Mouse (Mus musculus) forebrain, embryonic 14.5 days (tissue): ENCODE results near the gene Rhob. TPM values are rescaled to one million over a fixed set of nuclear protein-coding genes. Genes with fewer than 3 reads are reported as not detected.
A peak's percentile ranks its signal among the peaks of the same experiment; 100 is the strongest.

ENCODE experiments used
- ATAC-seq: fragments of 200-750 bp; cut with Nextera tagmentation; 2 replicates; pipeline ENCODE4 v1.8.0; 2017; ENCODE audit warnings: mild to moderate bottlenecking, moderate library complexity
- DNase-seq: peaks from one replicate; pipeline ENCODE4 v3.0.0-alpha.2; 2015; ENCODE audit warnings: low spot score
- H3K27ac ChIP-seq: fragments of 300-500 bp; sonication (generic); 2 replicates; pipeline ENCODE4 v1.5.1; 2014; ENCODE audit warnings: low read depth, mild to moderate bottlenecking, control low read depth, low read length, moderate library complexity
- H3K27me3 ChIP-seq: fragments of 300-500 bp; sonication (generic); replicated peaks from 2 replicates; pipeline ENCODE4 v1.6.1; 2014; ENCODE audit warnings: low read length, control low read depth, mixed read lengths; ENCODE audit not compliant: control insufficient read depth, insufficient read depth
- H3K36me3 ChIP-seq: fragments of 300-500 bp; sonication (generic); 2 replicates; pipeline ENCODE4 v1.6.1; 2014; ENCODE audit warnings: low read length, control low read depth; ENCODE audit not compliant: control insufficient read depth, insufficient read depth
- H3K4me1 ChIP-seq: fragments of 300-500 bp; sonication (generic); 2 replicates; pipeline ENCODE4 v1.6.1; 2014; ENCODE audit warnings: antibody characterized with exemption, low read length, control low read depth; ENCODE audit not compliant: control insufficient read depth, insufficient read depth
- H3K4me2 ChIP-seq: fragments of 300-500 bp; sonication (generic); 2 replicates; pipeline ENCODE4 v1.6.1; 2014; ENCODE audit warnings: mild to moderate bottlenecking, control low read depth, low read length
- H3K4me3 ChIP-seq: fragments of 300-500 bp; sonication (generic); 2 replicates; pipeline ENCODE4 v1.5.1; 2014; ENCODE audit warnings: low read depth, low read length, control low read depth
- H3K9ac ChIP-seq: fragments of 300-500 bp; sonication (generic); 2 replicates; pipeline ENCODE4 v1.6.1; 2014; ENCODE audit warnings: mild to moderate bottlenecking, low read length, control low read depth, moderate library complexity
- H3K9me3 ChIP-seq: fragments of 300-500 bp; sonication (generic); replicated peaks from 2 replicates; pipeline ENCODE4 v1.6.1; 2016; ENCODE audit warnings: low read length, control low read depth, mixed read lengths; ENCODE audit not compliant: control insufficient read depth
- WGBS: fragments of 180-500 bp; shearing (Covaris S2); extraction: QIAGEN DNeasy Blood & Tissue Kit; methylation state at CpG from one replicate; pipeline ENCODE4 v1.1.7; 2014; 5-methylcytosine and 5-hydroxymethylcytosine counted together
- polyA plus RNA-seq: library from polyadenylated mRNA; unstranded; fragments of >200 nt; fragmentation: Nextera tagmentation; extraction: Ambion mirVana; gene quantifications from 2 replicates; pipeline ENCODE4 v1.2.1, GENCODE M21; 2014

The Rhob gene
- polyA plus RNA-seq, 1 experiment from 2014 or later, result 74.4 TPM

- no peak overlapping the region for H3K4me3 ChIP-seq
- no peak overlapping the region for H3K27ac ChIP-seq
- DNase-seq, result no peak
- no peaks in the 10 kb centered on the region for H3K4me1 ChIP-seq
- WGBS, result 83% methylated on average over 1 of the region's 1 CpGs
- no peak overlapping the region for H3K9ac ChIP-seq
- H3K27me3 ChIP-seq, result no peaks in the 10 kb centered on the region
- no peaks in the 10 kb centered on the region for H3K36me3 ChIP-seq
- no peaks in the 10 kb centered on the region for H3K9me3 ChIP-seq
- no peak for ATAC-seq
- H3K4me2 ChIP-seq, result no peak overlapping the region
Measured at GRCm38 (mm10) chr12:8534915-8535314, 35.1 kb upstream of the Rhob start.

- H3K27ac ChIP-seq, result no peak overlapping the region
- H3K4me3 ChIP-seq, result no peak overlapping the region
- H3K36me3 ChIP-seq, result no peaks in the 10 kb centered on the region
- no peak overlapping the region for H3K9ac ChIP-seq
- 89% methylated on average over 5 of the region's 5 CpGs for WGBS
- H3K4me1 ChIP-seq, result no peaks in the 10 kb centered on the region
- ATAC-seq, result no peak
- no peak for DNase-seq
- H3K27me3 ChIP-seq, result no peaks in the 10 kb centered on the region
- H3K9me3 ChIP-seq, result no peaks in the 10 kb centered on the region
- H3K4me2 ChIP-seq, result no peak overlapping the region
Measured at GRCm38 (mm10) chr12:8527770-8528169, 28.0 kb upstream of the Rhob start.

GRCm38 (mm10) chr12:8527175-8527574, 27.4 kb upstream of the Rhob start:
- H3K4me3 ChIP-seq, result no peak overlapping the region
- H3K27ac ChIP-seq, result no peak overlapping the region
- no peak overlapping the region for H3K9ac ChIP-seq
- no peak for DNase-seq
- no peaks in the 10 kb centered on the region for H3K4me1 ChIP-seq
- H3K4me2 ChIP-seq, result no peak overlapping the region
- H3K36me3 ChIP-seq, result no peaks in the 10 kb centered on the region
- H3K9me3 ChIP-seq, result no peaks in the 10 kb centered on the region
- no peaks in the 10 kb centered on the region for H3K27me3 ChIP-seq
- ATAC-seq, result no peak
- WGBS, result 72% methylated on average over 1 of the region's 1 CpGs

GRCm38 (mm10) chr12:8524062-8524461, 24.3 kb upstream of the Rhob start:
- Histone ChIP-seq H3K36me3 (no peaks in the 10 kb centered on the region), H3K9ac (no peak overlapping the region)
- WGBS, result 65% methylated on average over 5 of the region's 5 CpGs

GRCm38 (mm10) chr12:8522711-8523110, 22.9 kb upstream of the Rhob start:
- H3K27ac ChIP-seq, result no peak overlapping the region
- no peak overlapping the region for H3K4me2 ChIP-seq
- H3K9me3 ChIP-seq, result no peaks in the 10 kb centered on the region
- H3K9ac ChIP-seq, result no peak overlapping the region
- no peaks in the 10 kb centered on the region for H3K36me3 ChIP-seq
- DNase-seq (peak; percentile 4), ATAC-seq (no peak)
- H3K4me1 ChIP-seq, result no peaks in the 10 kb centered on the region
- 62% methylated on average over 2 of the region's 2 CpGs for WGBS
- no peak overlapping the region for H3K4me3 ChIP-seq
- no peaks in the 10 kb centered on the region for H3K27me3 ChIP-seq

More at GRCm38 (mm10) chr12:8524062-8524461, 24.3 kb upstream of the Rhob start:
- H3K4me3 ChIP-seq, result no peak overlapping the region
- no peak for DNase-seq
- no peaks in the 10 kb centered on the region for H3K27me3 ChIP-seq
- no peak overlapping the region for H3K4me2 ChIP-seq
- no peak overlapping the region for H3K27ac ChIP-seq
- no peaks in the 10 kb centered on the region for H3K9me3 ChIP-seq
- H3K4me1 ChIP-seq, result no peaks in the 10 kb centered on the region
- ATAC-seq, result no peak

- Histone ChIP-seq H3K4me3 (no peak overlapping the region), H3K9me3 (no peaks in the 10 kb centered on the region), H3K27me3 (no peaks in the 10 kb centered on the region), H3K4me1 (no peaks in the 10 kb centered on the region), H3K9ac (no peak overlapping the region), H3K36me3 (no peaks in the 10 kb centered on the region), H3K27ac (no peak overlapping the region), H3K4me2 (no peak overlapping the region)
- ATAC-seq (no peak), DNase-seq (peak; percentile 3)
- WGBS, result 68% methylated on average over 11 of the region's 12 CpGs
Measured at GRCm38 (mm10) chr12:8521375-8522047, 21.7 kb upstream of the Rhob start.

GRCm38 (mm10) chr12:8519431-8520160, 19.8 kb upstream of the Rhob start:
- Histone ChIP-seq H3K4me3 (no peak overlapping the region), H3K9me3 (no peaks in the 10 kb centered on the region), H3K36me3 (no peaks in the 10 kb centered on the region), H3K4me1 (no peaks in the 10 kb centered on the region), H3K27me3 (no peaks in the 10 kb centered on the region), H3K4me2 (no peak overlapping the region), H3K27ac (no peak overlapping the region), H3K9ac (no peak overlapping the region)
- no peak for ATAC-seq
- DNase-seq, result no peak
- WGBS, result 79% methylated on average over 12 of the region's 12 CpGs

GRCm38 (mm10) chr12:8511037-8511882, 11.5 kb upstream of the Rhob start:
- Histone ChIP-seq H3K36me3 (no peaks in the 10 kb centered on the region), H3K4me2 (no peak overlapping the region), H3K4me1 (no peaks in the 10 kb centered on the region), H3K27ac (no peak overlapping the region), H3K4me3 (no peak overlapping the region), H3K9ac (no peak overlapping the region), H3K9me3 (no peaks in the 10 kb centered on the region), H3K27me3 (no peaks in the 10 kb centered on the region)
- ATAC-seq (no peak), DNase-seq (no peak)
- WGBS, result 79% methylated on average over 18 of the region's 18 CpGs
